Mouse (Mus musculus) heart, embryonic 13.5 days (tissue): ENCODE measurements around the gene Actbl2. TPM values are rescaled to one million over a fixed set of nuclear protein-coding genes. Genes with fewer than 3 reads are reported as not detected.
A peak's percentile ranks its signal among the peaks of the same experiment; 100 is the strongest.

Source experiments
- ATAC-seq: fragments of 200-750 bp; cut with Nextera tagmentation; 2 replicates; pipeline ENCODE4 v1.8.0; 2017; ENCODE audit warnings: moderate TSS enrichment; ENCODE audit not compliant: insufficient number of reproducible peaks, low FRiP score, low TSS enrichment; ENCODE audit errors: extremely low read depth
- H3K27ac ChIP-seq: fragments of 300-500 bp; sonication (generic); replicated peaks from 2 replicates; pipeline ENCODE4 v1.5.1; 2015; ENCODE audit warnings: moderate library complexity, mild to moderate bottlenecking, inconsistent platforms
- H3K27me3 ChIP-seq: fragments of 300-500 bp; sonication (generic); replicated peaks from 2 replicates; pipeline ENCODE4 v1.6.1; 2015; ENCODE audit warnings: mild to moderate bottlenecking, inconsistent platforms
- H3K36me3 ChIP-seq: fragments of 300-500 bp; sonication (generic); 2 replicates; pipeline ENCODE4 v1.6.1; 2015; ENCODE audit warnings: mild to moderate bottlenecking, inconsistent platforms
- H3K4me1 ChIP-seq: fragments of 300-500 bp; sonication (generic); 2 replicates; pipeline ENCODE4 v1.6.1; 2015; ENCODE audit warnings: inconsistent platforms
- H3K4me2 ChIP-seq: fragments of 300-500 bp; sonication (generic); 2 replicates; pipeline ENCODE4 v1.6.1; 2015; ENCODE audit warnings: inconsistent platforms, mild to moderate bottlenecking, moderate library complexity
- H3K4me3 ChIP-seq: fragments of 300-500 bp; sonication (generic); 2 replicates; pipeline ENCODE4 v1.5.1; 2015; ENCODE audit warnings: moderate library complexity, mild to moderate bottlenecking, inconsistent platforms
- H3K9ac ChIP-seq: fragments of 300-500 bp; sonication (generic); 2 replicates; pipeline ENCODE4 v1.6.1; 2015; ENCODE audit warnings: inconsistent platforms, mild to moderate bottlenecking, moderate library complexity
- H3K9me3 ChIP-seq: fragments of 300-500 bp; sonication (generic); 2 replicates; pipeline ENCODE4 v1.6.1; 2016; ENCODE audit warnings: inconsistent platforms
- WGBS: fragments of 180-500 bp; shearing (Covaris S2); methylation state at CpG from one replicate; pipeline ENCODE4 v1.1.7; 2015; ENCODE audit warnings: mixed read lengths; 5-methylcytosine and 5-hydroxymethylcytosine counted together
- polyA plus RNA-seq: library from polyadenylated mRNA; unstranded; fragments of >200 nt; fragmentation: Nextera tagmentation; extraction: Ambion mirVana; gene quantifications from 2 replicates; pipeline ENCODE4 v1.2.1, GENCODE M21; 2015

Gene Actbl2
- not detected in 2 replicates for polyA plus RNA-seq

GRCm38 (mm10) chr13:111254713-111255112, at the start of gene Actbl2:
Gene Actbl2 (plus strand): TSS chr13:111255013.
- H3K27me3 ChIP-seq, result no peaks in the 10 kb centered on the region
- no peak for ATAC-seq
- H3K36me3 ChIP-seq, result no peaks in the 10 kb centered on the region
- no peaks in the 10 kb centered on the region for H3K4me1 ChIP-seq
- WGBS, result 86% methylated on average over 5 of the region's 5 CpGs
- H3K9me3 ChIP-seq, result no peaks in the 10 kb centered on the region
- H3K27ac ChIP-seq, result no peak within 1 kb of the TSS
- H3K4me2 ChIP-seq, result no peak within 1 kb of the TSS
- H3K9ac ChIP-seq, result no peak within 1 kb of the TSS
- no peak within 1 kb of the TSS for H3K4me3 ChIP-seq

- H3K4me1 ChIP-seq, result peaks cover 5% of the 10 kb centered on the region
- no peak overlapping the region for H3K9ac ChIP-seq
- no peaks in the 10 kb centered on the region for H3K27me3 ChIP-seq
- H3K4me3 ChIP-seq, result no peak overlapping the region
- H3K27ac ChIP-seq, result peak overlapping the region; percentile 54
- 56% methylated on average over 8 of the region's 8 CpGs for WGBS
- peak overlapping the region; percentile 29; the same call in 1 of the 2 replicates for H3K4me2 ChIP-seq
- H3K36me3 ChIP-seq, result no peaks in the 10 kb centered on the region
- H3K9me3 ChIP-seq, result no peaks in the 10 kb centered on the region
- ATAC-seq, result no peak
These were observed 44.0 kb upstream of the Actbl2 start for GRCm38 (mm10) chr13:111210649-111211378.

- 46% methylated on average over 5 of the region's 5 CpGs for WGBS
- H3K9me3 ChIP-seq, result no peaks in the 10 kb centered on the region
- H3K36me3 ChIP-seq, result no peaks in the 10 kb centered on the region
- no peak for ATAC-seq
- no peak overlapping the region for H3K9ac ChIP-seq
- H3K27me3 ChIP-seq, result no peaks in the 10 kb centered on the region
- no peak overlapping the region for H3K4me3 ChIP-seq
- peaks cover 24% of the 10 kb centered on the region for H3K4me1 ChIP-seq
- no peak overlapping the region for H3K4me2 ChIP-seq
- no peak overlapping the region for H3K27ac ChIP-seq
These were observed 26.0 kb upstream of the Actbl2 start for GRCm38 (mm10) chr13:111228768-111229167.

- ATAC-seq, result no peak
- Histone ChIP-seq H3K36me3 (no peaks in the 10 kb centered on the region), H3K4me3 (no peak overlapping the region), H3K9me3 (no peaks in the 10 kb centered on the region), H3K27ac (no peak overlapping the region), H3K27me3 (no peaks in the 10 kb centered on the region), H3K4me1 (peaks cover 24% of the 10 kb centered on the region), H3K9ac (no peak overlapping the region), H3K4me2 (no peak overlapping the region)
- WGBS, result 78% methylated on average over 6 of the region's 6 CpGs
These were observed 25.3 kb upstream of the Actbl2 start for GRCm38 (mm10) chr13:111229541-111229940.

- Histone ChIP-seq H3K4me2 (no peak overlapping the region), H3K9me3 (0 out of 2 replicates have a peak, but pooled peaks cover 3% of the 10 kb centered on the region), H3K9ac (no peak overlapping the region), H3K27ac (no peak overlapping the region), H3K27me3 (no peaks in the 10 kb centered on the region), H3K4me3 (no peak overlapping the region), H3K36me3 (no peaks in the 10 kb centered on the region), H3K4me1 (peaks cover 34% of the 10 kb centered on the region)
- 80% methylated on average over 7 of the region's 7 CpGs for whole genome bisulfite sequencing
- no peak for ATAC-seq
These were observed 22.4 kb upstream of the Actbl2 start for GRCm38 (mm10) chr13:111232416-111232815.

- Histone ChIP-seq H3K27me3 (no peaks in the 10 kb centered on the region), H3K4me2 (no peak overlapping the region), H3K27ac (no peak overlapping the region), H3K36me3 (no peaks in the 10 kb centered on the region), H3K9me3 (0 out of 2 replicates have a peak, but pooled peaks cover 3% of the 10 kb centered on the region), H3K4me1 (peaks cover 26% of the 10 kb centered on the region), H3K9ac (no peak overlapping the region), H3K4me3 (no peak overlapping the region)
- WGBS, result 44% methylated on average over 5 of the region's 5 CpGs
- ATAC-seq, result no peak
These were observed 21.5 kb upstream of the Actbl2 start for GRCm38 (mm10) chr13:111233356-111233755.

GRCm38 (mm10) chr13:111234573-111234972, 20.2 kb upstream of the Actbl2 start:
- ATAC-seq, result no peak
- Histone ChIP-seq H3K4me2 (no peak overlapping the region), H3K4me3 (no peak overlapping the region), H3K9me3 (0 out of 2 replicates have a peak, but pooled peaks cover 3% of the 10 kb centered on the region), H3K36me3 (no peaks in the 10 kb centered on the region), H3K27me3 (no peaks in the 10 kb centered on the region), H3K27ac (no peak overlapping the region), H3K9ac (no peak overlapping the region), H3K4me1 (peaks cover 23% of the 10 kb centered on the region)
- WGBS, result 50% methylated on average over 3 of the region's 3 CpGs

- Histone ChIP-seq H3K36me3 (no peaks in the 10 kb centered on the region), H3K4me3 (no peak overlapping the region), H3K9ac (no peak overlapping the region), H3K27ac (peak overlapping the region; percentile 33; the same call in 1 of the 2 replicates), H3K9me3 (peaks cover 10% of the 10 kb centered on the region; the same call in 1 of the 2 replicates), H3K27me3 (no peaks in the 10 kb centered on the region), H3K4me2 (no peak overlapping the region), H3K4me1 (peaks cover 23% of the 10 kb centered on the region)
- WGBS, result 60% methylated on average over 6 of the region's 6 CpGs
- ATAC-seq, result no peak
These were observed 19.1 kb upstream of the Actbl2 start for GRCm38 (mm10) chr13:111235719-111236166.

GRCm38 (mm10) chr13:111236461-111236864, 18.4 kb upstream of the Actbl2 start:
- Histone ChIP-seq H3K9me3 (peaks cover 11% of the 10 kb centered on the region; the same call in 1 of the 2 replicates), H3K9ac (no peak overlapping the region), H3K4me1 (peaks cover 23% of the 10 kb centered on the region), H3K27ac (peak overlapping the region; percentile 33; the same call in 1 of the 2 replicates), H3K27me3 (no peaks in the 10 kb centered on the region), H3K36me3 (no peaks in the 10 kb centered on the region), H3K4me3 (no peak overlapping the region), H3K4me2 (no peak overlapping the region)
- 62% methylated on average over 9 of the region's 9 CpGs for WGBS
- ATAC-seq, result no peak

- Histone ChIP-seq H3K4me2 (no peak overlapping the region), H3K4me3 (no peak overlapping the region), H3K27ac (no peak overlapping the region), H3K27me3 (no peaks in the 10 kb centered on the region), H3K9ac (no peak overlapping the region), H3K9me3 (peaks cover 11% of the 10 kb centered on the region; the same call in 1 of the 2 replicates), H3K4me1 (peaks cover 23% of the 10 kb centered on the region), H3K36me3 (no peaks in the 10 kb centered on the region)
- ATAC-seq, result no peak
- WGBS, result 73% methylated on average over 1 of the region's 1 CpGs
These were observed 17.5 kb upstream of the Actbl2 start for GRCm38 (mm10) chr13:111237296-111237695.

GRCm38 (mm10) chr13:111237865-111238465, 16.8 kb upstream of the Actbl2 start:
- Histone ChIP-seq H3K4me2 (no peak overlapping the region), H3K27ac (peak overlapping the region; percentile 36; the same call in 1 of the 2 replicates)
- ATAC-seq, result peak; percentile 42; the same call in 1 of the 2 replicates

More at GRCm38 (mm10) chr13:111237865-111238465, 16.8 kb upstream of the Actbl2 start:
- Histone ChIP-seq H3K27me3 (no peaks in the 10 kb centered on the region), H3K4me3 (no peak overlapping the region), H3K4me1 (peaks cover 21% of the 10 kb centered on the region), H3K9ac (no peak overlapping the region), H3K36me3 (no peaks in the 10 kb centered on the region), H3K9me3 (peaks cover 11% of the 10 kb centered on the region; the same call in 1 of the 2 replicates)
- 30% methylated on average over 3 of the region's 3 CpGs for WGBS
